Mouse (Mus musculus) heart, adult 18-20 months (tissue): ENCODE results near the gene Lars2. TPM values are rescaled to one million over a fixed set of nuclear protein-coding genes. Genes with fewer than 3 reads are reported as not detected.

Source experiments
- DNase-seq, 2 experiments: peaks; one replicate each; pipeline ENCODE4 v3.0.0; 2021 to 2022; ENCODE audit warnings: mixed read lengths in 1 of 2
- total RNA-seq, 2 experiments: library from RNA; stranded (reverse); gene quantifications; 2 replicates each; pipeline ENCODE4 v1.2.3; 2021

Gene Lars2
- total RNA-seq, 2 experiments from 2014 or later, result 73.1 to 80.0 TPM

DNA sequence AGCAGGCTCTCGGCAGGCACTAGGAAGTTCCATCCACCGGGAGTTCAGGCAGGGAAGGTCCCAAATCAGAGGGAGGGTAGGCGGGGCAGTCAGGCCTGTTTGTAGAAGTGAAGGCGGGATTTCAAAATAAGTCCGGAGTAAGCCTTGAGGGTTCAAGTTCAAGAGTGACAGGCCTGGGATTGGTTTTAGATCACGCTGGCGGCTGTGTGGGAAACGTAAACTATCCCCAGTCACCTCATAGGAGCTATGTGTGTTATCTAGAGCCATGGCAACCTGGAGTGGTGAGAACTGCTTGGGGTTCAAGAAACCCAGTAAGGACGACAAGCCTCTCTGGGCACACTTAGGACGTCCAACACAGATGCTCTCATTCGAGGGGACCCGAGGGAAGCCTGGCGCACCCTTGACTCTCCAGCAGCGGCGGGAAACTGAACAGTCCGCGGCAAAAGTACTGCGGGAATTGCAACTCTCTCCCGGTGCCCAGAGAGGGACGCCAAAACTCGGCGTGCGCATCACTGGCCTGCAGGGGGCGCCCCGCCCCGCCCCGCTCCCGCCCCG is 111.4 kb downstream of the Lars2 start:
- peak; percentile 61 to 76 for DNase-seq

DNA sequence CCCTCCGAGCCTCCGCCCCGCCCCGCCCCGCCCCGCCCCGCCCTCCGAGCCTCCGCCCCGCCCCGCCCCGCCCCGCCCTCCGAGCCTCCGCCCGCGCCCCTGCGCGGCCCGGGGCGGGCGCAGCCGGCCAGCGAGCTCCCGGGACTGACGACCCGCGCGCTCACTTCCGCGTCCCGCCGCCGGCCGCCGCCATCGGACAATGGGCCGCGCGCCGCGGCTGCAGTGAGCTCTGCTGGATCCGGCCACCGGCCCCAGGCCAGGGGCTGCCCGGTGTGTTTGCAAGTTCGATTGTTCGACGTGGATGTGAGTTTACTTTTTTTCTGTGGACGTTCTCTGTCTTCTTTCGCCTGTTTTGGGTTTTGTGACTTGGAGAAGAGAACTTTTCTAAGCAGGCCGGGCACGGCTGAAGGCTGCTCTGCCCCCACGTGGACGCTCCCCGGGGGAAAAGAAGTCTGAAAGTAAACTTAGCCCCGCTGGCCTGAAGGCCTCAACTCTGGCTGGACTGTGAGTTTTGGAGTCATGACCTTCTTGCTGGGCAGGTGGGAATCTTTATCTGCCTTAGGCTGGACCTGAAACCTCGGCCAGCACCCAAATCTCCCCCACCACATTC is 112.0 kb downstream of the Lars2 start, which contains the start of gene Limd1:
Limd1 (plus strand) TSS at position 121 of the 610 bp plus-strand sequence.
- DNase-seq, result peak; percentile 85 to 87

DNA sequence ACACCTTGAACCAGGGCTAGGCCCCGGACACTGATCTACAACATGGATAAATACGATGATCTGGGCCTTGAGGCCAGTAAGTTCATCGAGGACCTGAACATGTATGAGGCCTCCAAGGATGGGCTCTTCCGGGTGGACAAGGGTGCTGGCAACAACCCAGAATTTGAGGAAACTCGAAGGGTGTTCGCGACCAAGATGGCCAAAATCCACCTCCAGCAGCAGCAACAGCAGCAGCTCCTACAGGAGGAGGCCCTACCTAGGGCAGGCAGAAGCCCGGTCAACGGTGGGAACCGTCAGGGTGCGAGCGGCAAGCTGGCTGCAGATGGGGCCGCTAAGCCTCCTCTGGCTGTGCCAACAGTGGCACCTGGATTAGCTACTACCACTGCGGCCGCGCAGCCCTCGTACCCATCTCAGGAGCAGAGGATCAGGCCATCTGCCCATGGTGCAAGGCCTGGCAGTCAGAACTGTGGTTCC is 112.5 kb downstream of the Lars2 start:
- no peak for DNase-seq

DNA sequence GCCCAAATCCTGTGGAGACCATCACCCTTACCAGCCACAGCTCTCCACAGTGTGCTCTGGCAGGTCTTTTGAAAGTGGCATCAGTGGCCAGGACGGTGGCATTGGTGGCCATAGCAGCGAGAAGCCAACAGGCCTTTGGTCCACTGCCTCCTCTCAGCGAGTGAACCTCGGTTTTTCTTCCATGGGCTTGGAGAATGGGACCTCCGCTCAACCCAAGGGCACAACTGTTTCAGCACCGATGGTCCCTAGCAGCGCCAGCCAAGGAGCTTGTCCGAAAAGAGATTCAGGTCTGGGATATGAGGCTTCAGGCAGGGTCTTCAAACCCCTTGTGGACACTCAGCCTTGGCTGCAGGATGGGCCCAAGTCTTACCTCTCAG is 113.1 kb downstream of the Lars2 start:
- no peak for DNase-seq

DNA sequence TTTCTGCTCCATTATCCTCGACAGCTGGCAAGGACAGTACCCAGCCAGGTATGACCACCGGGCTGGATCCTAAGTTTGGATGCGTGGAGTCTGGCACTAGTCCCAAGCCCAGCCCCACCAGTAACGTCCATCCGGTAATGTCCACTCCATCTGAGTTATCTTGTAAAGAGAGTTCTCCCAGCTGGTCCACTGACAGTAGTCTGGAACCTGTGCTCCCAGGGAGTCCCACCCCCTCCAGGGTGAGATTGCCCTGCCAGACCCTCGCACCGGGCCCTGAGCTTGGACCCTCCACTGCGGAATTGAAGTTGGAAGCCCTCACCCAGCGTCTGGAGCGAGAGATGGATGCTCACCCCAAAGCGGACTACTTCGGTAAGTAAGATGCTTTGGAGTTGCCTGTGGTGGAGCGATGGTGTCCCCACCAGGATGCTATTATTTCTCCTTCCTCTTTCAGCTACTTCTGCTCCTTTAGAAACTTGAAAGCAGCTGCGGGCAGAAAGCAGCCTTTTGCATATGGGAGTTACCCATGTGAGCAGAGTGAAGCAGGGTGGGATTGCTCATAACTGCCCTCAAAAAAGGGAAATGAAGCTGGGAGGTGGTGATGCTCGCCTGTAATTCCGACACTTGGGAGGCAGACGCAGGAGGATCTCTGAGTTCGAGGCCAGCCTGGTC is 113.7 kb downstream of the Lars2 start:
- DNase-seq, result peak in 1 of 2 experiments; percentile 60

DNA sequence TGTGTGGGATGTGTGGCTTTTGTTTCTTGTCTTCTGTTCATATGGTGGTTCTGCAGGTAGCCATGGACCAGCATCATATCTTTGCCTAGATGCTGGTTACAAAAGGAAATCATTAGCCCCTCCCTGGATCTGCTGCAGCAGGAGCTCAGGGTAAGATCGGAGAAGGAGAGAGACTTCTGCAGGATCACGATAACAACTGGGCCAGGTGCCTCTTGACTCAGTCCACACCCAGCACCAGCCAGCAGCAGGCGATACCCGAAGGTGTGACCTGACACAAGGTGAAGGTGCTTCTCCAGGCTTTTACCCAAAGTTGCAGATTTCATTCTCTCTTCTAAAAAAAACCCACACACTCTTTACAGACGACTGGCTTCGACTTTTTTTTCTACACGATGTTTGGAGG is 114.4 kb downstream of the Lars2 start:
- DNase-seq, result peak in 1 of 2 experiments; percentile 50

DNA sequence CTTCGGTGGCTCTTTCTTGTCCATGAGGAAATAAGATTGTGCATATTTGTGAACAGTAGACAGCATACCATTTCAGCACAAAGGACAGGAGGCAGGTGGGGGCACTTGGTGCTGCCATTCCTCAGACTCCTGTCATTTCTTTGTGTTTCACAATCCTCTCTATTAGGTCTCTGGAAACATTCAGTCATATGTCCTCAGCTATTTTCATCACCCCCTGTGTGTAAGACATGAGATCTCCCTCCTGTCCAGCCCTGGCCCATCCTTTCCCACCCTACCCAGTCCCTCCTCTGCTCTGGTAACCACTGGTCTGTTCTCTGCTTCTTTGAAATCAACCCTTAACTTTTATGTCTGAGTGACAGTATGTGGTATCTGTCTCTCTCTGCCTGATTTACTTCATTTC is 116.9 kb downstream of the Lars2 start:
- DNase-seq, result peak in 1 of 2 experiments; percentile 57

DNA sequence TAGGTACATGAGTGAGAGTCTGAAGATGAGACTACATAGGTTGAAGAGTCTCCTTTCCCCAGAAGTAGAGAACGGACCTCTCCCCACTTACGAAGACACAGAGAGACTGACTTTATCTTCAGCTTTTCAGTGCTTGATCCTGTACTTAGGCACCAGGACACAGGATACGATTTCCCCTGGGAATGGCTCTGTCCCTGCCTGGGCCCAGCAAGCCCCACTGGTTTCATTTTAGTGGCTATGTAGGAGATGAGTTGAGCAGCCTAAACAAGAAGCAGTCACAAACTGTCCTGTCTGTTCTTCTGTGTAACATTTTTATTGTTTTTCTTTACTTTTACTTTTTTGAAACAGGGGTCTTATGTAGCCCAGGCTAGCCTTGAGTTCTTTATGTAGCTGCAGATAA is 118.1 kb downstream of the Lars2 start:
- DNase-seq, result no peak

DNA sequence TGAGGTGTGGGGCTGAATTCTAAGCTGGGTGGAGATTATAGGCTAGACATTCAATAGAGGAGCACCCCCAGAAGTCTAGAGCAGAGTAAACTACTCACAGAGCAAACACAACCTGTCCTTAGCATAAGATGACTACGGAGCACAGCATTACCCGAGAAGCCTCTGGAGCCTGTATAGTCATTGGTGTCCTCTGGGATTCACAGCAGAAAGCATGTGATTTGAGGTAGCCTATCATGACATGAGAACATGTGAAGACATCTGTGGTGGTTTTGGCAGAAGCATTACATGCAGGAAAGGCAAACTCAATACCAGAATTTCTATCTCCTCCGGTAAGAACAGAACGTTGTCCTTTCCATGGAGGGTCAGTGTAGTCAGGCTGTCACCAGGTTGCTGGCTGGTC is 118.8 kb downstream of the Lars2 start:
- peak in 1 of 2 experiments; percentile 44 for DNase-seq

DNA sequence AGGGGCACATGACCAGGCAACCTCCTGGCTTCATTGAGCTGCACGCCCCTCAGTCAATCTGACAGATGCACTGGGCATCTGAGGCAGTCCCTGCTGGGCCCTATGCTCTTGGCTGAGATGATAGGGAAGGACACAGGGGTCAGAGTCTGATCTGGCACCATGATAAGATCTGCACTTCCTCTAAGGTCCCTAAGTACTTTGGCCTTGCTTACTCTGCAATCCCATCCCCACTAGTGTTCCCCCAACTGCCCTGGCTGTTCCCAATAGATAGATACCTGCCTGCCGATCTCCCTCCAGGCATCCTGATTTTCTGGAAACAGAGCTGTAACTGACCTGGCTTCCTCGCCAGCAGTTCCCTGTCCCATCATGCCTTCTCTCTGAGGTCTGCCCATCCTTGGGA is 119.9 kb downstream of the Lars2 start:
- no peak for DNase-seq

DNA sequence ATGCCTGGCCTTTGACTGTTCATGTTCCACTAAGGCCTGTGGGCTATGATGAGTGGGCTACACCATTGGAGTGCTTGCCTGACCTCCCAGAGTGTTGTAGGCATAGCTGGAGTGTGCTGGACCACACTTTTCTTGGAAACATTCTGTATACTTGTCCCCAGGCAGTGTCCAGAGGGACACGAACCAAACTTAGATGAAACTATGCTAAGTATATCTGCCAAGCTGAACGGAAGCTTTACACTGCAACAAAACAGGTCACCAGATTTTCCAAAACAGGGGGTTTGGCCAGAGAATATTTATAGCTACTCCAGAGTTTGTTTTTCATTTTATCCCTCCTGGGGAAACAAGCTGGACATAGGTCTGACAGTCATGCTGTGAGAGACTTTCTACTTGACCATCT is 122.3 kb downstream of the Lars2 start:
- peak; percentile 62 to 69 for DNase-seq

DNA sequence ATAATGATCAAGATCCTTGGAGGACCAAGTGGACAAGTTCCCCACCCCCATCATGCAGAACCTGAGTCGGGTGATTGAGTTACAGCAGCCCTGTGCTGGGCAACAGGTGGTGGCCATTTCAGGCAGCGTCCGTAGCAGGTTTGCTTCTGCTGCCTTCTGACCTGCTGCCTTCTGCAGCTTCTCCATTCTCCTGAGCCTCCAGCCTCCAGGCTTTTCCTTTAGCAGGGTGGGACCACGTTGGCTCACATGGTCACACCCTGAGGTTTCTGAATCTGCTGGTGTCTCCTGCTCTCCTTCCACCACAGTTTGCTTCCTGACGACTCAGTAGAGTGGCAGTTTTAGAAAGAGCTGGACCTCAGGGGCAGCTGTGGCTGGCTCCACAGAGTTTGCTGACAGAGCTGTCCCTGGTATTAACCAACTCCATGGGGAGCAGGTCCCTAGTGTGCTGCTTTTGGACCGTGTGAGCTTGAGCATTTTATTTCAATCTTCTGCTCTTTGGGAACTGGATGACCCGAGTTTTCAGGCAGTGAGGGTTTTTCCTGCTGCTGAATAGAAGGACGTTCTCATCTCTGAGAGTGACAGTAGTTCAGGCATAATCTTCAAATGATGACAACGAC is 123.1 kb downstream of the Lars2 start:
- peak; percentile 53 to 55 for DNase-seq

DNA sequence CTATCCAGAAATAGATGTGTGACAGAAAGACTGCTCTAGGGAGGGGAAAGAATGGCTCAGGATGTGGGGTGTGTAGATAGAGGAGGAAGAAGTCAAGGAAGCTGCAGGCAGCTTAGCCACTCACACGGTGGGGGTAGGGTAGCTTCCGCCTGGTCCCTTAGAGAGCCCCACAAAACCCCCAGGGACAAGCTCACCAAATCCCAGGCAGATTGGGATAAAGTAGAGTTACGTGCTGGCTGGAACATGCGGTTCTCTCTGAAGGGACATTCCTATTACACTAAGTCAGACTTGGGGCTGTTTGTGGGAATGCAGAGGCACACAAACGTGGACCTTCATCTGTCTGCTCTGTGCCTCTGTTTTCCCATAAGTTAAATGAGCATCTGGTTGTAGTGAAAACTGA is 124.2 kb downstream of the Lars2 start:
- DNase-seq, result peak; percentile 76 to 80

DNA sequence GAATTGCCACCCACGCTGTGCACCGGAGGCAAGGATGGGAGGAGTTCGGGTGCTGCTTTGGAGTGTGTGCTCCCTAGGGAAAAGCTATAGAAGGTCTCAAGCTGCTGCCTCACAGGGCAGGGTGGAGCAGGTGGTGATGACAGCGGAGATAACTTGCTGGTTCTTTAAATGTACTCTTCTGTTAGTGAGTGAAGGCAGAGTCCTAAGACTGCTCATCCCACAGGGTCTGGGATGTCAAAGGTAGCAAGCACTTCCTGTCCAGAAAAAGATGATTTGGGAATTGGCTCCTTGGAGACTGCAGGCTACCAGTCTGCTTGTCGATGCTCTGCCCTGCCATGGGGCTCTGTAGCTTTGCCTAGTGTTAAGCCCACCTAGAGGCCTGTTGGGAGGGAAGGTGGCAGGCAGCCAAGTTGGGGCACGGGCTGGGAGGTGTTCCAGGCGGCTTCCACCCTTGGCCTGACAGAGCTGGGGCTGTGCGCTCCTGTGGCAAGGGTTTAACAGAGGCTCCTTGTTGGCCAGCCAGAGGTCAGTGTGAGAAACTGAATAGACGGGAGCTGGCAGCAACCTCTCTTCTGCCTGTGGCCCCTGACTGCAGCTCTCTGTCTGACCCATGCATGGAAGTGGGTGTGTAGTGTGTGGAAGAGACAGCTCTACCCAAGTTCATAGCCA is 125.3 kb downstream of the Lars2 start:
- DNase-seq, result peak; percentile 51 to 70

DNA sequence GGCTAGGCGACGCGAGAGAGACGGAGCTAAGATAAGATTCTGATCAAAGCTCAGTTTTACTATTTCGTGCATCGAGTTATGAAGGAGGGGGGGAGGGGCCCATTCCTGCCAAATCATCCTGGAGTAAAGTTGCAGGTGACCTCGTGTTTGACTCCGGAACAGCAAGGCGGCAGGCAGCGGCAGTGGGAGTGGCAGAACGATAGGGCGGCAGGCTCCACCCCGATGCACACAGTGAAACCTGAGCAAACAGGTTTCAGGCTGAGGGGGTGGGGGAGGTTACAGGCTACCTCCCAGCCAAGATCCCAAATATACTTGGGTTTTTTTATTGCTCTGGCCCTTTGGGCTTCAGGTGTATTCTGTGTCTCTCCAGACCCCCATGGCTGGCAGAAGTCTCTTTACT is 129.9 kb downstream of the Lars2 start:
- no peak for DNase-seq

DNA sequence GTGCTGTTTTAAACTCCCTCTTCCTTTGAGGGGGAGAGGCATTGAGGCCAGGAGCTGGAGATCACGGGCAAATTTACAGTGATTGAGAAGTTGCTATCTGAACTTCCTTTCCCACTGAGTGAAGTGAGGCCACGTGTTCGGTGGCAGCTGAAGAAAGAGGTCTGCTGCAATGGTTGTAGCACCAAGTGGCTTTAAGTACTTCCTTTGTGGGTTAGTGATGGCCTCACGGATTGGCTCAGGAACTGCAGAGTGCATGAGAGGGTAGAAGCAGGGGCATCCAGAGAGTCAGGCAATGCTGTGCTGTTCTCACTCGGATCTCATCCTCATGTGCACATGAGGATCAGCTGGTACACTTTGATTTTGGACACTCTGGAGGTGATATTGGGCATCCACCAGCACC is 131.2 kb downstream of the Lars2 start:
- no peak for DNase-seq

DNA sequence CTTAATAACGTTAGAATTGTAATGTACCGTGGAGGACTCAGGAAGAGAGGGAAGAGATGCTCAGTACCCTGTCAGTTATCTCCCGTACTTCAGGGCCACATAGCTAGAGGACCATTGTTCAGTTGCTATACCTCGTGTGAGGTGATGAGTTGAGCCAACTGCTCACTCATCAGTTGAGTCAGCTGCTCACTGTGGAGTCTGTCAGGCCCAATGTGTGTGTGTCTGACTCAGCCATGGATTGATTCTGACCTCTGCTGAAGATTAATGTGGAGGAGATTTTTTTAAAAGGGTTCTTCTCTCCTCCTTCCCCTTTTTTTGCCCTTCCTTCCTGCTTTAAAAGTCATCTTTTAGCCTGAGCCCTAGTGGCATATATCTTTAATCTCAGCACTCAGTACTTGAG is 133.8 kb downstream of the Lars2 start:
- no peak for DNase-seq

DNA sequence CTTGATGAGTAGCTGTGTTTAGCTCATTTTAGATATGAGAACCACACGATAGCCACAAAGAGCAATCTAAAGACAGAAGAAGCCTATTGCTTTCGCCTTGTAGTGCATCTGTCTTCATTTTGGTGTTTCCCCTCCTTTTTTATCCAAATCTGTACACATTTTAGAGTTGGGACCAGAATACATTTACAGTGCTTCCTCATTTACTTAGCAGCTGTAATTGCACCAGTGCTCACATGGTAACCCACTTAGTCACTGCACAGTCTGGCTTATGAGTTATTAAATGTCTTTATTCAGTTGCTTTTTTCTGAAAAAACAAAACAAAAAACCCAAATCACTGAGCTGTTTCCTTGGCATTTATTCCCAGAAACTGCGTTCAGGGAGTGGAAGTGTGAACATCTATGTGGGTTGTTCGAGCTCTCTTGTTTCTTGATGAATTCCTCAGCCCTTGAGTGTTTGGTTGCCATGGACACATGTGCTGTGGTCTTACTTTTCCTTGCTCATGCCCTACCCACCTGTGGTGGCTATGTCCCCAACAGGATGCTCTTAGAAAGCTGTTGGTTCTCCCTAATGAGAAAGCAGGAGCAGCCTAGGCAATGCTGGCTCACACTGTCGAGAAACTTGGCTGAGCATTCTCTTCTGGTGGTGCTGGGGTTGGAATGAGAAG is 136.6 kb downstream of the Lars2 start:
- DNase-seq, result no peak

DNA sequence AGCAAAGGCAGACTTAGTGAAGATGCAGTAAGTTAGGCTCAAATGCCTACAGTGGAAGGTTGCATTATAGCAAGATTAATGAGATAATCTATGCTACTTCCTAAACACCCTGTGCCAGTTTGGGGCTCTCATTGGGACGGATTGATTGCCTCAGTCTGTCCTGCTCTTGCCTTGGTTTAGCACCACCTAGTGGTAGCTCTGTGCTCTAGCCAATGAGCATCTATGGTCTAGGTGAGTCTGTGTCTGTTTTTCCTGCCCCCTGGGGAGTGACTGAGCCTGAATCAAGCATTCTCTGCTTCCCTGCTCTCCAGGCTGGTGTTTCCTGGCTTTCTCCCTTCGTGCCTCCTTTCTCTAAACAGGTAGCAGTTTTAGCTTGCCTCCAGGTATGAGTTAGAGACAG is 137.6 kb downstream of the Lars2 start:
- peak; percentile 68 to 77 for DNase-seq

DNA sequence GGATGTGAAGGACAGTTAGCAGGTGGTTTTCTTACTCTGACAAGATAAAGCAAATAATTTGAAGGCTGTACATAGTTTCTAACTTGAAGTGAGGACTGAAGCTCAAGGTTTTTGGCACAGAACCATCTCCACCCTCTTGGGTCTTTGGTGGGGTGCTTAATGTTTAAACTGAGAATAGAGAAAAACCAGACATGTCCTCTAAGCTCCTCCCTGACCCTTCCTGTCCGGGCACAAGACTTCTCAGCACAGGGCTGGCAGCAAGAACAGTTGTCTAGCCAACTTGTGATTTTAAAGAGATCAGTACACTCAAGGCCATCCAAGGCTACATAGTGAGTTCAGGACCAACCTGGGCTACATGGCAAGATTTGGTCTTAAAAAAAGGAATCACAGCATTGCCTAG is 138.9 kb downstream of the Lars2 start:
- DNase-seq, result no peak

DNA sequence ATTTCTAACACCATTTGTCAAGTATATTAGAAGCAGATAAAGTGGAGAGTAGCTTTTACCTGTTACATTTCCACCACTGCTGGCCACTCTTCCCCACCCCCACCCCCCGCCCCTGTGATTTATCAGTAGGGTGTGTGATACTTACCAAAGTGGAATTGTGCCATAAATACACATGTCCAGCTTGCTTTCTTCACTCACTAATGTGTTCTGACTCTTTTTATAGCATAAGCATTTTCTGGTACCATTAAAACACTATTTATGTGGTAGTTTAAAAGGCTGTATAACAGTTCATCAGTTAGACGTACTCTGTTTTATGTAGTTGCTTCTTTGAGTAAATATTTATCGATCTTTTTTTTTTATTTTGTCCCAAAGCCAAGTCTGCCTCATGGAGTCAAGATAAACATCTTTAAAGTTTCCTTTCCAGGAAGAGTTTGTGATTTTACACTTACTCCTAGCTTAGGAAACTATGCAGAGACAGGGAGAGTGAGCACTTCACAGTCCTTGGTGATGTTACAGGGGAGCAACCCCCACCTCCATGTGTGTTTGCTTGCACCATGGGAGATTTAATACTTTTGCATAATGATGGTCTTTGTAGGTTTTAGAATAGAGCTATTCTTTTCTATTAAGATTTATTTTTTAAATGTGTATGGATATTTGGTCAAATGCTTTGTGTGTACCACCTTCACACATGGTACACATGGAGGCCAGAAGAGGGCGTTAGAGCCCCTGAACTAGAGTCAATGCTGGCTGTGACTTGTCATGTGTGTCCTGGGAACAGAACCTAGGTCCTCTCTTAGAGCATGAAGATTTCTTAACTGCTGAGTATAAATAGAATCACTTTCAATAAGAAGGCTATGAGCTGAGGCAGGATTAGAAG is 139.8 kb downstream of the Lars2 start:
- DNase-seq, result no peak
